25 mouse cellular contexts compared by ENCODE assay signal in genomic region chr1:39887997-39888396, GRCm38 (mm10).
"Had no signal": no experiment of that assay in that cellular context is flagged by ENCODE, and none has a peak within 500 bp of the region (broad histone marks: within the 10 kb centered on the region; RNA-seq: fewer than 3 reads in every experiment).

No protein-coding gene starts in this region.

- DNase-seq: gastrocnemius, adult 2 months; gastrocnemius, postnatal 10 days; gastrocnemius, postnatal 25 days; heart, adult 18-20 months; heart, postnatal 14 days; heart, postnatal 36 days; kidney, adult 18-20 months; kidney, adult 9 months; kidney, postnatal 10 days; kidney, postnatal 25 days; kidney, postnatal 4 days; liver; liver, embryonic 13.5 days had no signal

- H3K36me3 ChIP-seq: heart, embryonic 13.5 days; heart, embryonic 15.5 days; hindbrain, embryonic 13.5 days; hindbrain, embryonic 15.5 days; limb, embryonic 10.5 days; limb, embryonic 12.5 days; liver, embryonic 13.5 days; liver, embryonic 15.5 days had no signal

- H3K4me2 ChIP-seq: heart, embryonic 11.5 days; heart, embryonic 13.5 days; heart, embryonic 15.5 days; hindbrain, embryonic 13.5 days; hindbrain, embryonic 15.5 days; limb, embryonic 12.5 days; liver, embryonic 11.5 days; liver, embryonic 13.5 days; liver, embryonic 15.5 days had no signal

- H3K27me3 ChIP-seq: heart, embryonic 13.5 days; heart, embryonic 15.5 days; hindbrain, embryonic 13.5 days; hindbrain, embryonic 15.5 days; limb, embryonic 12.5 days; liver, embryonic 13.5 days; liver, embryonic 15.5 days had no signal

- H3K27ac ChIP-seq: gastrocnemius, adult 2 months; heart, embryonic 13.5 days; heart, embryonic 15.5 days; hindbrain, embryonic 13.5 days; hindbrain, embryonic 15.5 days; hindbrain, postnatal 0 days; layer of hippocampus, adult 2 months; left cerebral cortex, adult 2 months; limb, embryonic 10.5 days; limb, embryonic 12.5 days; liver, embryonic 13.5 days; liver, embryonic 15.5 days had no signal

- H3K4me3 ChIP-seq: gastrocnemius, adult 2 months; heart, embryonic 13.5 days; heart, embryonic 15.5 days; hindbrain, embryonic 13.5 days; hindbrain, embryonic 15.5 days; layer of hippocampus, adult 2 months; left cerebral cortex, adult 2 months; limb, embryonic 10.5 days; limb, embryonic 12.5 days; liver, embryonic 13.5 days; liver, embryonic 15.5 days had no signal

- ATAC-seq: hindbrain, postnatal 0 days had no signal

- H3K9me3 ChIP-seq: heart, embryonic 13.5 days; heart, embryonic 15.5 days; hindbrain, embryonic 13.5 days; hindbrain, embryonic 15.5 days; limb, embryonic 10.5 days; limb, embryonic 12.5 days; liver, embryonic 13.5 days; liver, embryonic 15.5 days had no signal

- H3K4me1 ChIP-seq: heart, embryonic 13.5 days; heart, embryonic 15.5 days; limb, embryonic 12.5 days; liver, embryonic 13.5 days; liver, embryonic 15.5 days had no signal

- H3K9ac ChIP-seq: heart, embryonic 13.5 days; heart, embryonic 15.5 days; hindbrain, embryonic 13.5 days; hindbrain, embryonic 15.5 days; limb, embryonic 12.5 days; liver, embryonic 13.5 days; liver, embryonic 15.5 days had no signal
